Mouse (Mus musculus) liver, embryonic 11.5 days (tissue): Measurements from ENCODE around the gene Zc3h8. TPM values are rescaled to one million over a fixed set of nuclear protein-coding genes. Genes with fewer than 3 reads are reported as not detected.
A peak's percentile ranks its signal among the peaks of the same experiment; 100 is the strongest.

Experiments used
- ATAC-seq: fragments of 200-750 bp; cut with Nextera tagmentation; replicated peaks from 2 replicates; pipeline ENCODE4 v1.8.0; 2017; ENCODE audit warnings: moderate number of reproducible peaks, mild to moderate bottlenecking, moderate TSS enrichment, moderate library complexity; ENCODE audit not compliant: low FRiP score
- DNase-seq: peaks from one replicate; pipeline ENCODE4 v3.0.0-alpha.2; 2017; ENCODE audit warnings: low spot score
- H3K27ac ChIP-seq: fragments of 300-500 bp; sonication (generic); 2 replicates; pipeline ENCODE4 v1.5.1; 2014; ENCODE audit warnings: mild to moderate bottlenecking, low read depth, low read length, control low read depth
- H3K27me3 ChIP-seq: fragments of 300-500 bp; sonication (generic); replicated peaks from 2 replicates; pipeline ENCODE4 v1.6.1; 2014; ENCODE audit warnings: low read length, mixed read lengths; ENCODE audit not compliant: control insufficient read depth, insufficient read depth
- H3K36me3 ChIP-seq: fragments of 300-500 bp; sonication (generic); 2 replicates; pipeline ENCODE4 v1.6.1; 2014; ENCODE audit warnings: mild to moderate bottlenecking, low read length, moderate library complexity, mixed read lengths; ENCODE audit not compliant: control insufficient read depth, insufficient read depth
- H3K4me1 ChIP-seq: fragments of 300-500 bp; sonication (generic); replicated peaks from 2 replicates; pipeline ENCODE4 v1.6.1; 2014; ENCODE audit warnings: low read length, mixed read lengths; ENCODE audit not compliant: control insufficient read depth, insufficient read depth
- H3K4me2 ChIP-seq: fragments of 300-500 bp; sonication (generic); 2 replicates; pipeline ENCODE4 v1.6.1; 2014; ENCODE audit warnings: mild to moderate bottlenecking, control low read depth, moderate library complexity
- H3K4me3 ChIP-seq: fragments of 300-500 bp; sonication (generic); 2 replicates; pipeline ENCODE4 v1.5.1; 2014; ENCODE audit warnings: low read depth, low read length, control low read depth
- H3K9ac ChIP-seq: fragments of 300-500 bp; sonication (generic); 2 replicates; pipeline ENCODE4 v1.6.1; 2014; ENCODE audit warnings: low read depth, low read length, control low read depth
- H3K9me3 ChIP-seq: fragments of 300-500 bp; sonication (generic); 2 replicates; pipeline ENCODE4 v1.6.1; 2016; ENCODE audit warnings: low read length, inconsistent platforms, mixed read lengths; ENCODE audit not compliant: control insufficient read depth
- WGBS: fragments of 180-500 bp; shearing (Covaris S2); extraction: QIAGEN DNeasy Blood & Tissue Kit; methylation state at CpG from one replicate; pipeline ENCODE4 v1.1.7; 2014; 5-methylcytosine and 5-hydroxymethylcytosine counted together
- polyA plus RNA-seq: library from polyadenylated mRNA; unstranded; fragments of >200 nt; fragmentation: Nextera tagmentation; extraction: Ambion mirVana; gene quantifications from 2 replicates; pipeline ENCODE4 v1.2.1, GENCODE M21; 2014

The Zc3h8 gene
- 9.2 and 11.9 TPM in 2 replicates for polyA plus RNA-seq

DNA sequence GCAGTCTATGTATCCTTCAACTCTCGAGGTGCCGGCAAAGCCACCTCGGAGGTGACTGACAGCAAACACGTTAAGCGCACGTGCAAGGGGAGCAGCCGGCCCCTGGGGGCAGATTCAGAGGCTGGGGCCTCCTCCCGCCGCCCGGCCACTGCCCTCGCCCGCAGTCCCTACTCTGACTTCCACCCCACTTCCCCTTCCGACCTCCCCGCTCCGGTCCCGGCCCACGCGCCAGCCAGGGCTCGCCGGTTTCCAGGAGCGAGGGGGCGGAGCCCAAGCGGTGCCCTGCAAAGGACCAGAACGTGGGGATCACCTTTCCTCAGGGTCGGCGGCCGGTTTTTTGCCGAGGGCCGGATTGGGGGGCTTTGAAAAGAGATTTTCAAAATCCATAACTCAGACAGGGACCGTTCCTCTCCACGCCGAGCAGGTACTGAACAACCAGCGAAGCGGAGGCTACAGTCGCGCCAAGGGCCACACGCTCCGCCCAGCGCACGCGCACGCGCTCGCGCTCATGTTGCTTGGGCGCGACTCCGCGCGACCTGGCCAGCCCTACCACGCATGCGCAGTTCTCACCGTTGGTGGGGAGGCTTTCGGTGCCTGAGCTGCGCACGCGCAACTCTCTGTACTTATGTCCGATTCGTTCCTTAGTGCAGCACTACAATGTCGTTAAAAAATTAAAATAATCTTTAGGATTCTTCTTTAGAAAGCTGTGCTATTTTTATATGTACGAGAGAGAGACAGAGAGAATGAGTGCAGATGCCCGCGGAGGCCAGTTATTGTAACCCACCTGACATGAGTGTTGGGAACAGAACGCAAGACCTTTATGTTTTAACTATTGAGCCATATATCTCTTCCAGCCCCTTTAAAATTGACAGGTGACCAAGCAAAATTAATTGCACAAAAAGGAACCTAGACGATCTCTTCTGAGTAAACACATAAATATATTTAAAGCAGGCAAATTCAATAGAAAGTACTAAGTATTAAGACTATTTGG, at the start of gene Zc3h8:
TSS of gene Zc3h8 (minus strand) at position 540 of the 991 bp plus-strand sequence.
- Histone ChIP-seq H3K9ac (peak within 1 kb of the TSS; percentile 81), H3K4me1 (0 out of 2 replicates have a peak, but pooled peaks cover 2% of the 10 kb centered on the region), H3K4me2 (peak within 1 kb of the TSS; percentile 81), H3K27ac (peak within 1 kb of the TSS; percentile 70), H3K27me3 (no peaks in the 10 kb centered on the region), H3K36me3 (peaks cover 4% of the 10 kb centered on the region; the same call in 1 of the 2 replicates), H3K9me3 (no peaks in the 10 kb centered on the region), H3K4me3 (peak within 1 kb of the TSS; percentile 69)
- 1% methylated on average over 65 of the region's 65 CpGs for WGBS
- peak; percentile 94 for ATAC-seq
- peak; percentile 98 for DNase-seq

DNA sequence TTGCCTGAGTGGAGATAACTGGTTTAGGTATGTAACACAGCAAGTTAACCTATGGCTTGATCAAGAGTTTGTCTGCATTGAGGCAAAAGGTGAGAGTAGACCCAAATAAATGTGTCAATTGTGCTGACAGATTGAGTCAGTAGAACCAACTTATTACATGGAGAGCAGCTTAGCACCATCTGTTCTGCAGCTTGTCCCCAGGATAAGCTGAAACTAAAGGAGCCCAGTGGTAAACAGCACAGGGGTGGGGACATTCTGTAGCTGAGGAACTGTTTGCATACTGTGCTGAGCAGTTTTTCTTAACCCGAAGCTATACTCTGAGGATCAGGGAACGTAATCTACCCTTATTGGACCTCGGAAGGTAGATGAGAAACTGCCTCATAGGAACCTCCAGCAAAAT, 40.9 kb upstream of the Zc3h8 start:
- no peak for DNase-seq
- no peaks in the 10 kb centered on the region for H3K27me3 ChIP-seq
- H3K4me1 ChIP-seq: no peaks in the 10 kb centered on the region
- ATAC-seq: no peak
- H3K9me3 ChIP-seq: no peaks in the 10 kb centered on the region
- H3K4me2 ChIP-seq: no peak overlapping the region
- H3K9ac ChIP-seq: no peak overlapping the region
- H3K27ac ChIP-seq: no peak overlapping the region
- no peak overlapping the region for H3K4me3 ChIP-seq
- no peaks in the 10 kb centered on the region for H3K36me3 ChIP-seq
- WGBS: 75% methylated on average over 3 of the region's 3 CpGs

DNA sequence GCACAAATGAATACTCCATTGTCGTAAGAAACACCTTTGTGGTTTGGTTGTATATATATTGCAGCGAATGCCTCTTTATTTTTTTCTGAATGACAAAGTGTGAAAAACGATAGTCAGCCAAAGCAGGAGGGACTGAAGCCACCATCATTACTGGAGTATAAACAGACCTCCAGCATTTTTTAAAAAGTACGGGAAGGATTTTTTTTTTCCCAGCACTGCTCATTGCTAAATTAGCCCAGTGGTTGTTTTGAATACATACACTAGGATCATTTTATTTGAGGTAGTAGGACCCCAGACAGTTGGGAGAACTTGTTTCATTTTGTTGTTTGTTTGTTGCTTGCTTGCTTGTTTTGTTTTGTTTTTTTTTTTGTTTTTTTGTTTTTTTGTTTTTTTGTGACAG, 31.7 kb upstream of the Zc3h8 start:
- H3K36me3 ChIP-seq: no peaks in the 10 kb centered on the region
- H3K4me3 ChIP-seq: no peak overlapping the region
- H3K27ac ChIP-seq: no peak overlapping the region
- 72% methylated on average over 4 of the region's 4 CpGs for WGBS
- H3K9me3 ChIP-seq: no peaks in the 10 kb centered on the region
- no peaks in the 10 kb centered on the region for H3K4me1 ChIP-seq
- H3K27me3 ChIP-seq: no peaks in the 10 kb centered on the region
- H3K4me2 ChIP-seq: no peak overlapping the region
- ATAC-seq (no peak), DNase-seq (no peak)
- no peak overlapping the region for H3K9ac ChIP-seq

DNA sequence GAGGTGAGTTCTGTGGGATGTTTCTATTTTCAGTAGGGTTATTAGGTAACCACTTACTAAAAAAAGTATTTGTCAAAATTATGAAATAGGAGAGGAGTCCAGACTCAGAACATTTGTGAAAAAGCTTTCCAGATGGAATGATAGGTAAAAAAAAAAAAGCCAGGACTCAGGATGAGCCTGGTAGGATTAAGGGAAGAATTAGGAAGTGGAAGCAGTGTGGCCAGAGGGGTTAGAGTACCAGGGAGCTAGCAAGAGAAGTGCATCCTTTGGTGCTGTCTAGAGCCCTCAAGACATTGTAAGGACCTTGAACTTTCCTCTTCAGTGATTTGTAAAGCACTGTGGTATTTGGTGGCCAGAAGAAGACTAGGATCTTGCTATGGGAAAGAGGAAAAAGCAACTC, 28.4 kb upstream of the Zc3h8 start:
- Histone ChIP-seq H3K4me1 (no peaks in the 10 kb centered on the region), H3K4me3 (no peak overlapping the region), H3K27ac (no peak overlapping the region), H3K27me3 (no peaks in the 10 kb centered on the region), H3K36me3 (no peaks in the 10 kb centered on the region), H3K9ac (no peak overlapping the region), H3K9me3 (no peaks in the 10 kb centered on the region), H3K4me2 (no peak overlapping the region)
- ATAC-seq: no peak
- DNase-seq: no peak

DNA sequence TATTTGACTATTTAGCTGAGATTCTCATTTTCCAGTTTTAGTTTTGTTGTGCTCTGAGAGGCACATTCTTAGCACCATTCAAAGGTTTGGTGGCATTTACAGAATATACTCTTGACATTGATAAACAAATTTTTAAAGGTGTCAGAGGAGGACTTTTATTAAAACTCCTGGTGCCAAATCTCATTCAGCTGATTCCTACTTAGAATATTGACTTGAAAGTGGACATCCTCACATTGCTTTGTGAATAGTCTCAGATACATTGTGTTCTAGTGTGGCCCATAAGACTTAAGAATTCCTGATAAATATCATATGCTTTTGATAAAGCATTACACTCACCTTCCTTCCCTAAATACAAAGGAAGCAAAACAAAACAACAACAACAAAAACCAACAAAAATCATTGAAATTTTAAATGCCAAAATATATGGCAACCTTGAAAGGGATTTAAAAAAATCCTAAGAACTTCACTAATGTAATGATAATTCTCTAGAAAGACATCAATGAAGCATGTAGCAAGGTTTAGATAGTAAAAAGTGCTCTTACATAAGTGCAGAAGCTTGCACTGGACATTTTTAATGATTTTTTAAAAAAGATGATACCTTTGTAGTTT, 24.7 kb upstream of the Zc3h8 start:
- Histone ChIP-seq H3K4me2 (peak overlapping the region; percentile 65), H3K27ac (peak overlapping the region; percentile 97), H3K36me3 (no peaks in the 10 kb centered on the region), H3K4me3 (peak overlapping the region; percentile 76), H3K9me3 (no peaks in the 10 kb centered on the region), H3K9ac (peak overlapping the region; percentile 96), H3K4me1 (peaks cover 5% of the 10 kb centered on the region; the same call in 1 of the 2 replicates), H3K27me3 (no peaks in the 10 kb centered on the region)
- ATAC-seq (no peak), DNase-seq (no peak)

DNA sequence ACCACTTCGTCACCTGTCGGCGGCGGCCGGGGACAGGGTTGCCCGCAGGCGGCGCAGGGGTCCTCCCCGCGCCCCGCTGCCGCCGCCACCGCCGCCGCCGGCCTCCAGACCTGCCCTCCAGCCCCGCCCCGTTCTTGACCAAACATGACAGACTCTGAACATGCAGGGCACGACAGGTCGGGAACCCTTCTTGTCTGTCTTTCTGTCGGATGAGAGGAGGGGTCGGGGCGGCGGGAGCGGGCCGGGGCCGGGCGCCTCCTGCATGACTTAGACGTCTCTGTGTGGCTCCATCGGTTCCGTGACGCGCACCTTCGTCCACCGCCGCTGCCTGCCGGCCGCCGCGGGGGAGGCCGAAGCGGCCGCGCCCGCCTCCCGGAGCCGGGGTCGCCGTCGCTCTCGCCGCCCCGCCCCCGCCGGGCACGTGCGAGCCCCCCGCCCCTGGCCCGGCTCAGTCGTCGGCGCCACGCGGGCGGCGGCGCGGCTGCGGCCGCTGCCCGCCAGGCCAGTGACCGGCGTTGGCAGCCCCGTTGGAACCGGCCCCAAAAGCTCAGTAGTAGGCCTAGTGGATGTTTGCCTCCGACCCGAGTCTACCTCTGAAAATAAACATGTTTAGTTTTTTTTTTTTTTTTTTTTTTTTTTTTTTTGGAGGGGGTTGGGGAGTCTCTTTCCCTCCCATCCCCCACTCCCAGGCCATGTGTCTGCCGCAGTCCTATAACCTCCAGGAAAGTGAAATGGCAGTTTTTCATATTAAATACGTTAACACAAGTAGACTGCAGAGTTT, 24.0 kb upstream of the Zc3h8 start, which contains the start of gene Gm10762:
TSS of gene Gm10762 (minus strand) at position 65 of the 781 bp plus-strand sequence.
- under 1% methylated on average over 75 of the region's 80 CpGs for WGBS
- Histone ChIP-seq H3K27me3 (no peaks in the 10 kb centered on the region), H3K4me1 (peaks cover 5% of the 10 kb centered on the region; the same call in 1 of the 2 replicates), H3K9me3 (no peaks in the 10 kb centered on the region), H3K4me2 (peak within 1 kb of the TSS; percentile 65), H3K4me3 (peak within 1 kb of the TSS; percentile 76), H3K36me3 (no peaks in the 10 kb centered on the region), H3K27ac (peak within 1 kb of the TSS; percentile 97), H3K9ac (peak within 1 kb of the TSS; percentile 96)
- ATAC-seq (peak; percentile 78), DNase-seq (peak; percentile 85)

DNA sequence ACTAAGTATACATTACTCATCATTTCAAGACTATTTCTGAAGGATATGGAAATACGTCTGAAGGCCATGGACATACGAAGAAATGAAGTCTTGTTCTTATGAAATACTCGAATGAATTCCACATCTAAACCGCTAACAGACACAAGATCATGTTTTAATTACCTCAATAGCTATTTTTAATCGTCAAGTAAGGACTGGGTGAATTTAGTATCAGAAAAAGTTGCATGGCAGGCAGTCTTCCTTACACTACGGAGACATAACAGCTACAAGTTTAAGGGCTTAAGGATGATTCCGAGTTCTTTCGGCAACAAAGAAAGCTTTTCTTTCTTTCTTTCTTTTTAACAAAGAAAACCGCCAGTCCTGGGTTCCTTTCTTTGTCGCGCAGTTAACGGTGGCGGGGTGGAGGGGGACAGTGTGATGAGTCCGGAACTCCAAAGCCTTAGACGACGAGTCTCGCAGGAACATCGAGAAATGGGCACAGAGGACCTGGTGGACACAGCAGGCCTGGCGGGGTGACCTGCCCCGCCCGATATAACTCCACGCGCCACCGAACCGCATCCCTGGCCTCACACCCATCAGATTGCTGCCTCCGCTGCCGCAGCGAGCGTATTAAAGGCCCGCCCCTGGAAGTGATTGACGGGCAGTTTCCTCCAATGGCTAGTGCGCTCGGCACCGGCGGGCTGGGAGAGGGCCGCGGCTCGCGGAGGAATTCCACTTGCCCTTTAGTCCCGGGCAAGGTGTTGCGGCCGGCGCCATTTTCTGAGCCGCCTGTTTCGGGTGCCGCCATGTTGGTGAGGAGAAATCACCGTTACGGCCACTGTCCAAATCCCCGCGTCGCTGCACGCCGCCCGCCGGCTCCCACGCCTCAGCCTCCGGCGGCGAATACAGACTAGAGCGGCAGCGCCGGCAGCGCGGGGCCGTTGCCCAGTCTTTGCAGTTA, 23.0 kb upstream of the Zc3h8 start, which contains the start of gene Zc3h6:
TSS of gene Zc3h6 (plus strand) at position 762 of the 940 bp plus-strand sequence.
- Histone ChIP-seq H3K27me3 (no peaks in the 10 kb centered on the region), H3K9me3 (no peaks in the 10 kb centered on the region), H3K4me2 (peak within 1 kb of the TSS; percentile 65), H3K36me3 (no peaks in the 10 kb centered on the region), H3K4me1 (peaks cover 5% of the 10 kb centered on the region; the same call in 1 of the 2 replicates), H3K9ac (peak within 1 kb of the TSS; percentile 96), H3K4me3 (peak within 1 kb of the TSS; percentile 76), H3K27ac (peak within 1 kb of the TSS; percentile 97)
- WGBS: 1% methylated on average over 65 of the region's 65 CpGs
- peak; percentile 96 for ATAC-seq
- peak; percentile 97 for DNase-seq
